Mouse (Mus musculus) lung, embryonic 14.5 days (tissue): Measurements from ENCODE around the gene Syn2. TPM values are rescaled to one million over a fixed set of nuclear protein-coding genes. Genes with fewer than 3 reads are reported as not detected.

Experiments
- ATAC-seq: fragments of 200-750 bp; cut with Nextera tagmentation; 2 replicates; pipeline ENCODE4 v1.8.0; 2017; ENCODE audit warnings: mild to moderate bottlenecking, moderate TSS enrichment, moderate library complexity; ENCODE audit not compliant: insufficient read depth
- DNase-seq: peaks from one replicate; pipeline ENCODE4 v3.0.0-alpha.2; 2015
- H3K27ac ChIP-seq: fragments of 300-500 bp; sonication (generic); 2 replicates; pipeline ENCODE4 v1.5.1; 2014; ENCODE audit warnings: low read depth, mild to moderate bottlenecking, moderate library complexity
- H3K27me3 ChIP-seq: fragments of 300-500 bp; sonication (generic); 2 replicates; pipeline ENCODE4 v1.6.1; 2014; ENCODE audit warnings: low read length, control low read depth; ENCODE audit not compliant: insufficient read depth
- H3K36me3 ChIP-seq: fragments of 300-500 bp; sonication (generic); 2 replicates; pipeline ENCODE4 v1.6.1; 2014; ENCODE audit warnings: control low read depth; ENCODE audit not compliant: insufficient read depth
- H3K4me1 ChIP-seq: fragments of 300-500 bp; sonication (generic); 2 replicates; pipeline ENCODE4 v1.6.1; 2014; ENCODE audit warnings: antibody characterized with exemption, control low read depth; ENCODE audit not compliant: insufficient read depth
- H3K4me2 ChIP-seq: fragments of 300-500 bp; sonication (generic); 2 replicates; pipeline ENCODE4 v1.6.1; 2014; ENCODE audit warnings: mild to moderate bottlenecking
- H3K4me3 ChIP-seq: fragments of 300-500 bp; sonication (generic); 2 replicates; pipeline ENCODE4 v1.5.1; 2014; ENCODE audit warnings: low read depth, low read length
- H3K9ac ChIP-seq: fragments of 300-500 bp; sonication (generic); 2 replicates; pipeline ENCODE4 v1.6.1; 2014
- H3K9me3 ChIP-seq: fragments of 300-500 bp; sonication (generic); 2 replicates; pipeline ENCODE4 v1.6.1; 2016; ENCODE audit warnings: low read depth, low read length, control low read depth
- CTCF ChIP-seq: IDR thresholded peaks from 2 replicates; pipeline ENCODE4 v1.5.1; 2016; ENCODE audit warnings: antibody characterized with exemption, low read depth
- WGBS: fragments of 180-500 bp; shearing (Covaris S2); extraction: QIAGEN DNeasy Blood & Tissue Kit; methylation state at CpG from one replicate; pipeline ENCODE4 v1.1.7; 2014; 5-methylcytosine and 5-hydroxymethylcytosine counted together
- polyA plus RNA-seq: library from polyadenylated mRNA; unstranded; fragments of >200 nt; fragmentation: Nextera tagmentation; extraction: Ambion mirVana; gene quantifications from 2 replicates; pipeline ENCODE4 v1.2.1, GENCODE M21; 2014

Syn2 gene
- 0.72 and 1.7 TPM in 2 replicates for polyA plus RNA-seq

DNA sequence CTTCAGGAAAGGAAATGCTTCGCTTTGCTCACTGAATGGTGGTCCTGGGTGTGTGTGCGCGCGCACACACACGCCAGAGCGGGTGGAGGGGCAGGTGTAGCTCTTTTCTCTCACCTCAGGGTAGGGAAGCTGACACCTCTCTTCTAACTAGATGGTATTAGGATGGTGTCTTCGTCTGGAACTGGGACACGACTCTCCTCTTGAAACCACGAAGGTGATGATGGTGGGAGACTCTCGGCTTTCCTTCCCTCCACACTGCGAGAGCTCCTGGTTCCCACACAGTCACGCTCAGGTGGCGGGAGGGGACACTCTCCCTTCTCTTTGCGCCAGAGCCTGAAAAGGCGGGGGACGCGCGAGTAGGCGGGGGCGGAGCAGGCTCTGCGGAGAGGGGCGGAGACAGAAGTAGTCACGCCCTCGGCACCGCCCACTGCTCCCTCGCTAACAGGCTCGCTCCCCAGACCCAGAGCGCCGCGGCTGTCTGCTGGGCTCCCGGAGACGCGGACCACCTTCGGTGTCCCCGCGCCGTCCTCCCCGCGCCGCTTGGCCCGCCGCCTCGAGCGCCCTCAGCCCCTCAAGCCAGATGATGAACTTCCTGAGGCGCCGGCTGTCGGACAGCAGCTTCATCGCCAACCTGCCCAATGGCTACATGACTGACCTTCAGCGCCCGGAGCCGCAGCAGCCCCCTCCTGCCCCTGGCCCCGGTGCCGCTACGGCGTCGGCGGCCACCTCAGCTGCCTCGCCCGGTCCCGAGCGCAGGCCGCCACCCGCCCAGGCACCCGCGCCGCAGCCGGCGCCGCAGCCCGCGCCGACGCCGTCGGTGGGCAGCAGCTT is at the start of gene Syn2:
Syn2 (plus strand) TSS at position 402 of the 831 bp plus-strand sequence.
- H3K4me2 ChIP-seq: peak within 1 kb of the TSS; percentile 95
- H3K9ac ChIP-seq: peak within 1 kb of the TSS; percentile 40
- H3K27me3 ChIP-seq: peaks cover 23% of the 10 kb centered on the region
- DNase-seq (peak; percentile 93), ATAC-seq (peak; percentile 97)
- H3K27ac ChIP-seq: no peak within 1 kb of the TSS
- peak within 1 kb of the TSS; percentile 57 for H3K4me3 ChIP-seq
- no peaks in the 10 kb centered on the region for H3K4me1 ChIP-seq
- TF ChIP-seq CTCF: no peak
- H3K36me3 ChIP-seq: no peaks in the 10 kb centered on the region
- H3K9me3 ChIP-seq: no peaks in the 10 kb centered on the region
- under 1% methylated on average over 75 of the region's 75 CpGs for WGBS

DNA sequence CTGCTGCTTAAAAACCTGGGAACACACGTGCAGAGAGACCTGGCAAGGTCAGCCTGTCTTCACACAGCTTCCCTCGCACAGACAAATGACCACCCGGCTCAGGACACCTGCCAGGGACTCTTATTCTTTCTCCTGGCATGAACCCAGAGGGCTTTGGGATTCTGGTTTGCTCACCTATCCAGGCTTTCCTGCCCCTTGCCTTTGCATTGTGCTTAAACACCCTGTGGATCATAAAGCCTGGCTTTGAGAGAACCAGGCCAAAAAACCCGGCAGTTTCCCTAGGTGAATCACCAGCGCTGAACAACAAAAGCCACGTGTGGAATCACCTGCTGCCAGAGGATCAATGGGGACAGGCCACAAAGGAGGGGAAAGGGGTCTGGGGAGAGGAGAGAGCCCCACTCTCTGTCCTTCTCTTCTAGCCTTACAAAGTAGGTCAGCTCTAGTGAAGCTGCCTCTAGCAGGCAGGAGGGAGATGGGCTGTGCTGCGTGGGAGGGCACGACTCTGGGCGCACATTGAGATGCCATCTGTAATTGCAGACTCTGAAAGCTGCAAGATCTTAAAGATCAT is 49.3 kb upstream of the Syn2 start:
- TF ChIP-seq CTCF: no peak
- WGBS: 53% methylated on average over 9 of the region's 9 CpGs
- ATAC-seq (no peak), DNase-seq (no peak)
- H3K9ac ChIP-seq: no peak overlapping the region
- H3K4me2 ChIP-seq: no peak overlapping the region
- H3K9me3 ChIP-seq: no peaks in the 10 kb centered on the region
- no peaks in the 10 kb centered on the region for H3K36me3 ChIP-seq
- no peaks in the 10 kb centered on the region for H3K4me1 ChIP-seq
- H3K27ac ChIP-seq: no peak overlapping the region
- H3K4me3 ChIP-seq: no peak overlapping the region
- no peaks in the 10 kb centered on the region for H3K27me3 ChIP-seq

GRCm38 (mm10) chr6:115088314-115089106 is 46.2 kb upstream of the Syn2 start:
- Histone ChIP-seq H3K4me2 (no peak overlapping the region), H3K27me3 (no peaks in the 10 kb centered on the region)
- DNase-seq: no peak

DNA sequence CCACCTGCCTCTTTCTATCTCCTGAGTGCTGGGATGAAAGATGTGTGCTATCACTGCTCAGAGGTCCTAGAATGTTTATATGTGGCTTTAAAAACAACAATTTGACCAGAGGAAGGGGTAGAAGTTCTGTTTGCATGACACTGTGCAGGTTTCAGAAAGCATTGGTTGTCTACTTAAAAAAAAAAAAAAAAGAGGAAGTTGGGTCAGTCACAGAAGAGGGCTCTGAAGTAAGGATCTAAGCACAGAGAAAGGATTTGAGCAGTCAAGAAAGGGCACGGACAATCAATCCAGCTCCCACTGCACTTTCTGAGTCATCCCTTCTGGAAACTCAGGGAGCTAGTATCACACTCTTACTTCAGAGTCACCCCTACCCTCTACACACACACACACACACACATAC is 43.0 kb upstream of the Syn2 start:
- H3K9me3 ChIP-seq: no peaks in the 10 kb centered on the region
- 52% methylated on average over 1 of the region's 1 CpGs for WGBS
- no peaks in the 10 kb centered on the region for H3K4me1 ChIP-seq
- H3K27ac ChIP-seq: no peak overlapping the region
- ATAC-seq (no peak), DNase-seq (no peak)
- no peaks in the 10 kb centered on the region for H3K27me3 ChIP-seq
- H3K4me2 ChIP-seq: no peak overlapping the region
- no peak overlapping the region for H3K9ac ChIP-seq
- H3K36me3 ChIP-seq: no peaks in the 10 kb centered on the region
- H3K4me3 ChIP-seq: no peak overlapping the region
- TF ChIP-seq CTCF: no peak

More at GRCm38 (mm10) chr6:115088314-115089106, 46.2 kb upstream of the Syn2 start:
- no peak for ATAC-seq
- H3K9ac ChIP-seq: no peak overlapping the region
- WGBS: 47% methylated on average over 7 of the region's 7 CpGs
- H3K27ac ChIP-seq: no peak overlapping the region
- H3K4me3 ChIP-seq: no peak overlapping the region
- H3K36me3 ChIP-seq: no peaks in the 10 kb centered on the region
- no peaks in the 10 kb centered on the region for H3K9me3 ChIP-seq
- no peaks in the 10 kb centered on the region for H3K4me1 ChIP-seq
- TF ChIP-seq CTCF: no peak

DNA sequence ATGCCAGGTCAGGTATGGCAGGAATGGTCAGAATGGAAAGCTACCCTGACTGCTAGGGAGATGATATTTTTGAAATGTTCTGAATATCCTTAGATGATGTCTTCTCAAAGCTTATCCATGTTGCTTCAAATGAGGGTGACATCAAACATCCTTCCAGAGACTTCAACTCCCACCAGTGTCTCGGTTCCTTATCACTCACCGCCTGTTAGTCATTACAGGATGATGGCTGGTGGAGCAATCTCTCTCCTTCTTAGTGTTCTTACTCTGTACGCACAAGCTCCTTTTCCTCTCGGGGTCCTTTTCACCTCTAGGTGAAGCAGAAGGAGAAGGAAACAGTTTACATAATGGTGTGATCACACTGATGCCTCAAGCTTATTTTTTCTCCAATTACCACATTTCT is 32.2 kb upstream of the Syn2 start:
- Histone ChIP-seq H3K36me3 (no peaks in the 10 kb centered on the region), H3K9me3 (no peaks in the 10 kb centered on the region), H3K4me3 (no peak overlapping the region), H3K27ac (no peak overlapping the region), H3K4me2 (no peak overlapping the region), H3K9ac (no peak overlapping the region), H3K4me1 (no peaks in the 10 kb centered on the region), H3K27me3 (no peaks in the 10 kb centered on the region)
- no peak for TF ChIP-seq CTCF
- no peak for DNase-seq
- whole genome bisulfite sequencing: 31% methylated on average over 4 of the region's 4 CpGs
- ATAC-seq: no peak

DNA sequence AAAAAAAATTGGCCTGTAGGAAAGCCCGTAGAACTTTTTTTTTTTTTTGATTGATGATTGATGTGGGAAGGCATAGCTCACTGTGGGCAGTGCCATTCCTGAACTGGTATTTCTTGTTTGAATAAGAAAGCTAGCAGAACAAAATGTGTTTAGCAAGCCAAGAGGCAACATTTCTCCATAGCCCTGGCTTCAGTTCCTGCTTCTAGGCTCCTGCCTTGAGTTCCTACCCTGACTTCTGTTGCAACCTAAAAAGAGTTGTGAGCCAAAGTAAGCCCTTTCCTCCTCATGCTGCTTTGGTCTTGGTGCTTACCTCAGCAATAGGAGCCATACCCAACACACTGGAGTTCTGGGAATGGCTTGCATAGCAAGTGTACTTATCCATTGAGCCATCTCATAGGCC is 23.3 kb upstream of the Syn2 start:
- no peak overlapping the region for H3K27ac ChIP-seq
- no peaks in the 10 kb centered on the region for H3K27me3 ChIP-seq
- H3K4me3 ChIP-seq: no peak overlapping the region
- WGBS: 68% methylated on average over 1 of the region's 1 CpGs
- no peak for TF ChIP-seq CTCF
- H3K9me3 ChIP-seq: no peaks in the 10 kb centered on the region; the same call in 1 of the 2 replicates
- ATAC-seq (no peak), DNase-seq (no peak)
- no peaks in the 10 kb centered on the region for H3K4me1 ChIP-seq
- H3K9ac ChIP-seq: no peak overlapping the region
- no peaks in the 10 kb centered on the region for H3K36me3 ChIP-seq
- no peak overlapping the region for H3K4me2 ChIP-seq

- DNase-seq (no peak), ATAC-seq (no peak)
- no peak for TF ChIP-seq CTCF
- Histone ChIP-seq H3K4me1 (no peaks in the 10 kb centered on the region), H3K27ac (no peak overlapping the region), H3K27me3 (no peaks in the 10 kb centered on the region), H3K9ac (no peak overlapping the region), H3K36me3 (no peaks in the 10 kb centered on the region), H3K4me3 (no peak overlapping the region), H3K4me2 (no peak overlapping the region), H3K9me3 (no peaks in the 10 kb centered on the region)
- WGBS: 77% methylated on average over 4 of the region's 4 CpGs
Observed at GRCm38 (mm10) chr6:115122181-115122580, 12.5 kb upstream of the Syn2 start.
